Mouse (Mus musculus) lung, postnatal 0 days (tissue): ENCODE data around the gene Sncg. TPM values are rescaled to one million over a fixed set of nuclear protein-coding genes. Genes with fewer than 3 reads are reported as not detected.

Experiments
- ATAC-seq: fragments of 200-750 bp; cut with Nextera tagmentation; 2 replicates; pipeline ENCODE4 v1.8.0; 2017; ENCODE audit warnings: moderate library complexity
- DNase-seq: peaks from one replicate; pipeline ENCODE4 v3.0.0-alpha.2; 2016; ENCODE audit warnings: low spot score
- H3K27ac ChIP-seq: fragments of 300-500 bp; sonication (generic); 2 replicates; pipeline ENCODE4 v1.5.1; 2014; ENCODE audit warnings: antibody characterized with exemption, mild to moderate bottlenecking, low read length, mixed read lengths
- H3K27me3 ChIP-seq: fragments of 300-500 bp; sonication (generic); replicated peaks from 2 replicates; pipeline ENCODE4 v1.6.1; 2014; ENCODE audit warnings: low read length, mixed read lengths; ENCODE audit not compliant: insufficient read depth
- H3K36me3 ChIP-seq: fragments of 300-500 bp; sonication (generic); 2 replicates; pipeline ENCODE4 v1.6.1; 2014; ENCODE audit warnings: low read length, mixed read lengths; ENCODE audit not compliant: insufficient read depth
- H3K4me1 ChIP-seq: fragments of 300-500 bp; sonication (generic); 2 replicates; pipeline ENCODE4 v1.6.1; 2014; ENCODE audit warnings: antibody characterized with exemption, low read depth, low read length, mixed read lengths; ENCODE audit not compliant: insufficient read depth
- H3K4me2 ChIP-seq: fragments of 300-500 bp; sonication (generic); replicated peaks from 2 replicates; pipeline ENCODE4 v1.6.1; 2014; ENCODE audit warnings: low read depth, mild to moderate bottlenecking, low read length, moderate library complexity, mixed read lengths
- H3K4me3 ChIP-seq: fragments of 300-500 bp; sonication (generic); 2 replicates; pipeline ENCODE4 v1.5.1; 2014; ENCODE audit warnings: low read depth, low read length
- H3K9ac ChIP-seq: fragments of 300-500 bp; sonication (generic); replicated peaks from 2 replicates; pipeline ENCODE4 v1.6.1; 2014; ENCODE audit warnings: low read depth, mild to moderate bottlenecking
- H3K9me3 ChIP-seq: fragments of 300-500 bp; sonication (generic); 2 replicates; pipeline ENCODE4 v1.6.1; 2016; ENCODE audit warnings: low read length, mixed read lengths
- CTCF ChIP-seq: IDR thresholded peaks from 2 replicates; pipeline ENCODE4 v1.5.1; 2016; ENCODE audit warnings: antibody characterized with exemption, mild to moderate bottlenecking
- EP300 ChIP-seq: IDR thresholded peaks from 2 replicates; pipeline ENCODE4 v1.6.1; 2016; ENCODE audit warnings: antibody characterized with exemption, mild to moderate bottlenecking, control low read depth
- WGBS: fragments of 180-500 bp; shearing (Covaris S2); extraction: QIAGEN DNeasy Blood & Tissue Kit; methylation state at CpG from one replicate; pipeline ENCODE4 v1.1.7; 2014; 5-methylcytosine and 5-hydroxymethylcytosine counted together
- polyA plus RNA-seq: library from polyadenylated mRNA; unstranded; fragments of >200 nt; fragmentation: Nextera tagmentation; extraction: Ambion mirVana; gene quantifications from 2 replicates; pipeline ENCODE4 v1.2.1, GENCODE M21; 2015

Sncg gene
- polyA plus RNA-seq, 1 experiment from 2014 or later = 2.2 TPM

DNA sequence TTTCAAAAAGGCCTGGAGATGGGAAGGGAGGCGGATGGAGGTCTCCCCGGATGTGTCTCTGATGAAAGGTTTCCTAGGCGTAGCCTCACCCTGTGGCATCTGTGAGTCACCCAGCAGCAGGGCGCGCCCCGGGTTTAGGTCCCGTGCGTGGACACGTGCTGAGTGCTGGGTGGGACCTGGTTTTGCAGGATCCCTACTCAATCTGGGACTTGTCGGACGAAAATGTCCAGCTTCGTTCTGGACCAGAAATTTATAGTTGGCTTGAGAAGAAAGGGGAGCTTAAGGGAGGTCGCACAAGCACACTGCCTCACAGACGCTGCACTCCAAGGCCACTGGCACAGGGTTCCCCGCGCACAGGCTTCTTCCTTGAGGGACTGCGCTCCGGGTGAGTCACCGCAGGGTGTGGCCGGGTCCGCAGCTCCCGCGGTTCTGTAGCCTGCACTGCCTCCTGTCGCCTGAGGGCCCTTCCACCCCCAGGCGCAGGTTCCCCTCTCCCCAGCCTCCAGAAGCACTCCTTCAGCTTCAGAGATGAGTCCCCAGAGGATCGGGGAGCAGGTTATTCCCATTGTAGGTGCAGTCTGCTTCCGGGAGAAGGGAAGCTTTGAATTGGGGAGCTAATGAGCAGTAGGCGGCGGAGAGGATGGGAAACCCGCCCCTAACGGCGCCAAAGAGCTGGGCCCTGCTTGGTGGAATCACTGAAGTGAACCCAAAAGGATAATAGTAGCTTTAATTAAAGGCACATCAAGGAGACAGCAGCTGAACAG is 10.9 kb downstream of the Sncg start:
- Histone ChIP-seq H3K36me3 (no peaks in the 10 kb centered on the region), H3K27me3 (no peaks in the 10 kb centered on the region), H3K9ac (0 out of 2 replicates have a peak overlapping the region, but pooled peaks have one; percentile 1), H3K27ac (no peak overlapping the region), H3K4me3 (peak overlapping the region; percentile 35), H3K9me3 (no peaks in the 10 kb centered on the region), H3K4me1 (no peaks in the 10 kb centered on the region), H3K4me2 (peak overlapping the region; percentile 58)
- 4% methylated on average over 32 of the region's 32 CpGs for WGBS
- peak; percentile 73 for TF ChIP-seq CTCF
- TF ChIP-seq EP300 = peak; percentile 58; the same call in 1 of the 2 replicates
- DNase-seq = peak; percentile 94
- ATAC-seq = peak; percentile 96

DNA sequence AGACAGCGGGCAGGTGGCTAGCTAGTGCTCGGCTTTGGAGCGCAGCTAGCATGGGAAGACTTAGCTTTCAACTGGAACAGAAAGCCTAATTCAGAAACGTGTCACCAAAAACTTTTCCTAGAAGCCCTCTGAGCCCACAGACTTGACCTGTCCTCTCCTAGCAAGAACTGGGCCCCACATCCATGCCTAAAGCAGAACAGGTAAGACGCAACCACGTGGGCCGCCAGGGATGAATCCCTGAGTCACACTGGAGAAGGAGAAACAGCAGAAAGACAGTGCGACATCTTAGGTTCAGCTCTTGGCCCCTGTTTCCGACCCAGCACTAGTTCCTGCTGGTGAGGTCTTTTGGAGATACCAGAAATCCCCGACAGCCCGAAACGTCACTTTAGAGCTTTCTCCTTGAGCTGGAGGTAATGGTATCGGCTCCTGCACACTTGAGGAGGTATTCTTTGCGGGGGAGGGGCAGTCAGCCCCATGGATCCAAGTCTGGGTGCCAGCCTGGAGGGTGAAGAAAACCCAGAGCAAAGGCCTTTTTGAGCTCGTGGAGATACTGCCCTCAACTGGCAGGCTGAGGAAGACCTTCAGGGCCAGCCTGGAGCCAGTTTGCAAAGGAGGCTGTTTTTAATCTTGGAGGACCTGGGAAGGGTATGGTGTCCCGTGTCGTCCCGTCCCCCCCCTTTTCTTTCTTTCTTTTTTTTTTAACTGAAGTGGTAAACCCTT is 11.7 kb downstream of the Sncg start:
- Histone ChIP-seq H3K9me3 (no peaks in the 10 kb centered on the region), H3K4me1 (no peaks in the 10 kb centered on the region), H3K27ac (no peak overlapping the region), H3K4me3 (peak overlapping the region; percentile 35), H3K27me3 (no peaks in the 10 kb centered on the region), H3K4me2 (peak overlapping the region; percentile 58), H3K9ac (no peak overlapping the region; the same call in 1 of the 2 replicates), H3K36me3 (no peaks in the 10 kb centered on the region)
- DNase-seq (peak; percentile 87), ATAC-seq (peak; percentile 73)
- WGBS = 26% methylated on average over 18 of the region's 18 CpGs
- TF ChIP-seq CTCF (peak; percentile 85), EP300 (no peak)

DNA sequence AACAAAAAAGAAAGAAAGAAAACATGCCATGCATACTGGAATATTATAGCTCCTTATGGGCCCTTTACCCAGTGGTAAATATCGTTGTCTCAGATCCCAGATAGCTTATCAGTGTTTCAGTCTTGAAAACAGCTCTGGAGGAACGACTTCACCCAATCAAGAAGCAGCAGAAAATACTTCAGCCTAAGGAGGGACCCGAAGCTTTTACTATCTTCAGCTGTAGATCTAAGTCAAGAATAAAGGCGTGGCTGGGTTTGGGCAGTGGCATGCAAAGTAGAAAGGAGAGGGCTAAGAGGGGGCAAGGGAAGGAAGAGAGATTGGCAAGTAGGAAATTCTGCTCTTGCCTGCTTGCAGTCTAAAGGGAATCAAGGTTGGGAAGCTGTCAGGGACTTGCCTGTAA is 12.5 kb downstream of the Sncg start:
- H3K4me3 ChIP-seq = no peak overlapping the region
- H3K27ac ChIP-seq = no peak overlapping the region
- no peaks in the 10 kb centered on the region for H3K27me3 ChIP-seq
- ATAC-seq (no peak), DNase-seq (no peak)
- H3K9ac ChIP-seq = no peak overlapping the region
- no peak overlapping the region for H3K4me2 ChIP-seq
- H3K36me3 ChIP-seq = no peaks in the 10 kb centered on the region
- WGBS = 31% methylated on average over 4 of the region's 4 CpGs
- no peaks in the 10 kb centered on the region for H3K4me1 ChIP-seq
- H3K9me3 ChIP-seq = no peaks in the 10 kb centered on the region
- TF ChIP-seq CTCF (no peak), EP300 (no peak)

DNA sequence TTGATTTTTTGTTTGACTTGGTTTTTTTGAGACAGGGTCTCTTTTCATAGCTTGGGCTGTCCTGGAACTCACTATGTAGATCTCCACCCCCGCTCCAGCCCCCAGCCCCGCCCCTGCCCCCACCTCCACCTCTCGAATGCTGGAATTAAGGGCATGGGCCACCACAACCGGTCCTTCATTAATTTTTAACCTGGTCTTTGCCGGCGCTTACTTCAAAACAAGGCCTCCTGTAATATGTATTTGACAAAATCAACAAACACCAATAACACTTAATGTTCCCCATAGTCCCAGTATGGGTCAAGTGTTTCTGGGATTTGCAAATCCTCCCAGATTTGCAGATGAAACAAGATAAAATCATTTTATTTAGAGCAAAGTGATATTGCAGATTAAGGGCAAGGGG is 14.3 kb downstream of the Sncg start:
- Histone ChIP-seq H3K36me3 (no peaks in the 10 kb centered on the region), H3K9me3 (no peaks in the 10 kb centered on the region), H3K27ac (no peak overlapping the region), H3K4me2 (no peak overlapping the region), H3K4me1 (no peaks in the 10 kb centered on the region), H3K27me3 (no peaks in the 10 kb centered on the region), H3K9ac (no peak overlapping the region), H3K4me3 (no peak overlapping the region)
- DNase-seq (no peak), ATAC-seq (no peak)
- no peak for TF ChIP-seq EP300
- TF ChIP-seq CTCF = no peak
- 48% methylated on average over 6 of the region's 6 CpGs for WGBS

DNA sequence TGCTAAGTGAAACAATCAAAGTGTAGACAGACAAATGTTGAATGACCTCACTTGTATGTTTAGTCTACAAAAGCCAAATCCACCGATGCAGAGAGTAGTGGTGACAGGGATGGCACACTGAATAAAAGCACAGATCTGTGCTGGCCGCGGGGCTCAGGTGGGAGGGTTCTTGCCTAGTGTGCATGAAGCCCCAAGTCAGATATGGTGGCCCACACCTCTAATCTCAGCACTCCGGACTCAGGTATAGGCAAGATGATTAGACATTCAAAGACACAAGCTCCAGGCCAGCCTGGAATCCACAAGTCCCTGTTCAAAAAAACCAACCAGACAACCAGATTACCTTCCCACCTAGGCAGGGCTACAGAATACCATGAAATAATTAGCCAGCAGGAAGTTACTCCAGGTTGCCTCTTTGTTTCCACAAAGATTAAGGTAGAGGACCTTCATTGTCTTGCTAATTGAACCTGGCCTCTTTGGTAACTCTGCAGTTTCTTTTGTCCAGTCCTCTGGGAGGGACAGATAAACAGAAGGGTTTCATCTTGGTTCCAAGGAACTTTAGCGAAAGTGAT is 14.8 kb downstream of the Sncg start:
- H3K9me3 ChIP-seq = no peaks in the 10 kb centered on the region
- no peaks in the 10 kb centered on the region for H3K4me1 ChIP-seq
- H3K27me3 ChIP-seq = no peaks in the 10 kb centered on the region
- H3K9ac ChIP-seq = no peak overlapping the region
- ATAC-seq = no peak
- no peak overlapping the region for H3K4me3 ChIP-seq
- no peak overlapping the region for H3K4me2 ChIP-seq
- no peak overlapping the region for H3K27ac ChIP-seq
- 46% methylated on average over 5 of the region's 5 CpGs for WGBS
- H3K36me3 ChIP-seq = no peaks in the 10 kb centered on the region
- no peak for DNase-seq
- TF ChIP-seq EP300 = no peak
- no peak for TF ChIP-seq CTCF
